In the genomic region with DNA sequence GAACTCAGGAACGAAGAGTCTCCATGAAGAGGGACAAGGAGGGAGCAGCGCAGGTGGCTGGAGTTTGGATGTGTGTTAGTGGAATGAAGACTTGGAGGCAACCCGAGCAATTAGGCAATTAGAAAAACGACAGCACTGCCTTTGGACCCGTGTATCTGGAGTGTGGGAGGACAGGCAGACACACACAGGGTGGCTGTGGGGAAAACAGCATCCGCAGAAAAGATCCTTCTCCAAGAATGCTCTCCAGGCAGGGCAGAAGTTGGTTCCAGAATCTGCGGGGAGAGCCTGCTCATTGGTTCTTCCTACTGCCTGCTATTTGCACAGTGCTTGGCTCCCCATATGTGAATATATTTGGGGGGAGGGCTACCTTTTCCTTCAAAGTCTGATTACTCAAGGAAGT, we compare ENCODE assay signal across 20 mouse cellular contexts.
DNase-seq lines count a peak whose midpoint lies in the region; ATAC-seq and TF ChIP-seq lines count a peak whose summit lies in the region.
"Had no signal": no experiment of that assay in that cellular context is flagged by ENCODE, and none has a peak within 500 bp of the region (broad histone marks: within the 10 kb centered on the region; RNA-seq: fewer than 3 reads in every experiment).

No protein-coding gene starts in this region.

- TF ChIP-seq CTCF in layer of hippocampus, adult 2 months (conservative IDR thresholded peaks at IDR 0.05): no peak

- H3K9me3 ChIP-seq in hindbrain, embryonic 13.5 days: no peaks in the 10 kb centered on the region
- H3K9me3 ChIP-seq: embryonic facial prominence, embryonic 12.5 days; forebrain, embryonic 15.5 days; heart, embryonic 10.5 days; hindbrain, embryonic 12.5 days had no signal

- peak; percentile 13 to 19 for DNase-seq in frontal cortex, postnatal 36 days (ENCODE audit: low spot score in 2 of 2)
- DNase-seq in frontal cortex, postnatal 14 days (ENCODE audit: low spot score in 2 of 2): no peak
- peak; percentile 74 for DNase-seq in brain, adult 2 months (ENCODE audit: low read depth, low spot score)
- peak; percentile 48 to 85 for DNase-seq in layer of hippocampus, adult 2 months (ENCODE audit: low spot score in 2 of 2)
- peak; percentile 28 to 78 for DNase-seq in layer of hippocampus, postnatal 14 days (ENCODE audit: low spot score in 2 of 2)
- DNase-seq in thymus, adult 18-20 months: no peak
- DNase-seq in kidney, postnatal 10 days: no peak
- DNase-seq: adrenal gland, postnatal 10 days; cerebellum, adult 11-12 months; cerebellum, adult 9-10 months; cerebellum, postnatal 25 days; gastrocnemius, postnatal 10 days; heart, adult 18-20 months; heart, postnatal 10 days; heart, postnatal 4 days had no signal

- peak overlapping the region; percentile 33; the same call in 1 of the 2 replicates for H3K27ac ChIP-seq in layer of hippocampus, adult 2 months
- H3K27ac ChIP-seq in hindbrain, embryonic 13.5 days: no peak overlapping the region
- H3K27ac ChIP-seq: embryonic facial prominence, embryonic 12.5 days; forebrain, embryonic 15.5 days; heart, embryonic 10.5 days; hindbrain, embryonic 12.5 days had no signal

- H3K27me3 ChIP-seq in hindbrain, embryonic 13.5 days: no peaks in the 10 kb centered on the region
- H3K27me3 ChIP-seq: embryonic facial prominence, embryonic 12.5 days; forebrain, embryonic 15.5 days; hindbrain, embryonic 12.5 days had no signal

- H3K9ac ChIP-seq in hindbrain, embryonic 13.5 days: no peak overlapping the region
- H3K9ac ChIP-seq: embryonic facial prominence, embryonic 12.5 days; forebrain, embryonic 15.5 days; hindbrain, embryonic 12.5 days had no signal

- H3K4me1 ChIP-seq in hindbrain, embryonic 13.5 days (replicated peaks): no peaks in the 10 kb centered on the region
- H3K4me1 ChIP-seq: embryonic facial prominence, embryonic 12.5 days; heart, embryonic 10.5 days; hindbrain, embryonic 12.5 days had no signal

- 84% methylated on average over 7 of the region's 7 CpGs for WGBS in hindbrain, embryonic 13.5 days

- no peak for ATAC-seq in hindbrain, embryonic 13.5 days (ENCODE audit: low FRiP score)
- ATAC-seq: forebrain, embryonic 15.5 days had no signal

- H3K4me2 ChIP-seq in hindbrain, embryonic 13.5 days: no peak overlapping the region
- H3K4me2 ChIP-seq: embryonic facial prominence, embryonic 12.5 days; forebrain, embryonic 15.5 days; hindbrain, embryonic 12.5 days had no signal

- no peak overlapping the region for H3K4me3 ChIP-seq in layer of hippocampus, adult 2 months
- H3K4me3 ChIP-seq in hindbrain, embryonic 13.5 days: no peak overlapping the region
- H3K4me3 ChIP-seq: embryonic facial prominence, embryonic 12.5 days; forebrain, embryonic 15.5 days; heart, embryonic 10.5 days; hindbrain, embryonic 12.5 days had no signal

- no peaks in the 10 kb centered on the region for H3K36me3 ChIP-seq in hindbrain, embryonic 13.5 days
- H3K36me3 ChIP-seq: embryonic facial prominence, embryonic 12.5 days; forebrain, embryonic 15.5 days; heart, embryonic 10.5 days; hindbrain, embryonic 12.5 days had no signal

Comparison
In these comparisons a context has a peak if more than half of its experiments do, and no peak if none do; other contexts are left out.
1. DNase-seq: peak in frontal cortex, postnatal 36 days (2 of 2), brain, adult 2 months (single experiment), layer of hippocampus, adult 2 months (2 of 2) and layer of hippocampus, postnatal 14 days (2 of 2); none in frontal cortex, postnatal 14 days (0 of 2), thymus, adult 18-20 months (0 of 2) and kidney, postnatal 10 days (single experiment).